Mouse (Mus musculus): ENCODE measurements around the gene Lmtk3. TPM values are rescaled to one million over a fixed set of nuclear protein-coding genes. Genes with fewer than 3 reads are reported as not detected.

Lmtk3 gene
- polyA plus RNA-seq, 1 experiment from 2014 or later = 10.6 TPM

DNA sequence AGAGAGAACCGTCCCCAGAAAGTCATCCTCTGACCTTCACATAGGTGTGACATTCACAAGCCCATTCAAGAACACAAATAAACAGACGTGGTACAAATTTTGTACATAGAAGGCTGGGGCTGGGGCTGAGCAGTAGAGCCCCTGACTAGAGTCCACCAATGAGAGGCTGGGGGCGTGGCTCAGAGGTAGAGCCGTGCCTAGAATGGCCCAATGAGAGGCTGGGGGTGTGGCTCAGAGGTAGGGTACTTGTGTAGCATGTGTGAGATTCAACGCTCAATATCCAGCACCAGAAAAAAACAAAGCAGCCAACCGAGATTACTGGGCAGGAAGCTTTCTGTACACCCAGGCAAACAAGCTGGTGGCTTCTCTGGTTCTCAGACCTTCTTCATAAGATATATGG, 27.8 kb upstream of the Lmtk3 start:
- H3K27me3 ChIP-seq = peaks cover 29% of the 10 kb centered on the region
- WGBS = 66% methylated on average over 6 of the region's 6 CpGs
- no peaks in the 10 kb centered on the region for H3K9me3 ChIP-seq
- H3K4me3 ChIP-seq = no peak overlapping the region
- peaks cover 6% of the 10 kb centered on the region; the same call in 1 of the 2 replicates for H3K4me1 ChIP-seq
- no peak overlapping the region for H3K27ac ChIP-seq (replicated peaks)
- ATAC-seq (ENCODE audit: low FRiP score, low read depth) = no peak
- no peak overlapping the region for H3K4me2 ChIP-seq (replicated peaks)
- H3K36me3 ChIP-seq = no peaks in the 10 kb centered on the region
- H3K9ac ChIP-seq (replicated peaks) = no peak overlapping the region

DNA sequence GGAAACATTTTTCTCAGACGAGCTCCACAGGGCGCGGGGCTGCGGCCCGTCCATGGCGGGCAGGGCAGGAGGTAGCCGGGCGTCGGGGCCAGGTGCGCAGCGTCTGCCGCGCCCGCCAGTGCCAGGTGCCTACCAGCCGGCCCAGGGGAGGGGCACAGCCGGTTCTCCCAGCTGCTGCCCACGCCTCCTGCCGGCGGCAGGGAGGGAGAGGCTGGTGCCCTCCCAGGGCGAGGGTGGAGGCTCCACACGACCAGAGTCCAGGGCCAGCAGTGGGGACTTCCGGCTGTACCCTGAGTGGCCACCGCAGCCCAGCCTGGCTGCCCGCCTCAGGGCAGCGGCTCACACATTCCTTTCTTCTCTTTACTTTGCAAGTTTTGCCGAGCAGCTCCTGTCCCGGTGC, 24.1 kb upstream of the Lmtk3 start:
- no peak overlapping the region for H3K9ac ChIP-seq (replicated peaks)
- peak overlapping the region; percentile 44 for H3K4me2 ChIP-seq (replicated peaks)
- ATAC-seq (ENCODE audit: low FRiP score, low read depth) = no peak
- no peaks in the 10 kb centered on the region for H3K9me3 ChIP-seq
- peaks cover 31% of the 10 kb centered on the region for H3K27me3 ChIP-seq
- 9% methylated on average over 26 of the region's 27 CpGs for WGBS
- H3K4me1 ChIP-seq = peaks cover 6% of the 10 kb centered on the region; the same call in 1 of the 2 replicates
- H3K4me3 ChIP-seq = peak overlapping the region; percentile 23; the same call in 1 of the 2 replicates
- no peaks in the 10 kb centered on the region for H3K36me3 ChIP-seq
- no peak overlapping the region for H3K27ac ChIP-seq (replicated peaks)

DNA sequence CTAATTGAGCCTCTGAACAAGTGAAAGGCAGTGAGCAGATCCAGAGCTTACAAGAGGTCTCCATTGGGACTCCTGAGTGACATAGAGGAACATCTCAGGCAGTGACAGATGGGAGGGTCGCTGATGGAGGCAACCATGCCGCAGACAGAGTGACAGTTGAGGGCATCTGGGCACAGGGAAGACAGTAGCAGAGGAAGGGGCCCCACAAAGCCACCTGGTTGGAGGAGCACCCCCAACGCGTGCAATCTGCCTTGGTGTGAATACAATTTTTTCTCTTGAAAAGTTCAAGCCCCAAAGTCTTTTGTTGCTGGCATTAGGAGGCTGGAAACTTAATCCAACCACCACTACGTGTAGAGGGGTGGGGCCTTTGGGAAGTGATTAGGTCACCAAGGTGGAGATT, 23.4 kb upstream of the Lmtk3 start:
- WGBS = 71% methylated on average over 5 of the region's 5 CpGs
- H3K36me3 ChIP-seq = no peaks in the 10 kb centered on the region
- no peak overlapping the region for H3K4me3 ChIP-seq
- H3K27me3 ChIP-seq = peaks cover 31% of the 10 kb centered on the region
- no peak overlapping the region for H3K4me2 ChIP-seq (replicated peaks)
- H3K4me1 ChIP-seq = peaks cover 6% of the 10 kb centered on the region; the same call in 1 of the 2 replicates
- no peak overlapping the region for H3K27ac ChIP-seq (replicated peaks)
- ATAC-seq (ENCODE audit: low FRiP score, low read depth) = no peak
- H3K9me3 ChIP-seq = no peaks in the 10 kb centered on the region
- H3K9ac ChIP-seq (replicated peaks) = no peak overlapping the region

DNA sequence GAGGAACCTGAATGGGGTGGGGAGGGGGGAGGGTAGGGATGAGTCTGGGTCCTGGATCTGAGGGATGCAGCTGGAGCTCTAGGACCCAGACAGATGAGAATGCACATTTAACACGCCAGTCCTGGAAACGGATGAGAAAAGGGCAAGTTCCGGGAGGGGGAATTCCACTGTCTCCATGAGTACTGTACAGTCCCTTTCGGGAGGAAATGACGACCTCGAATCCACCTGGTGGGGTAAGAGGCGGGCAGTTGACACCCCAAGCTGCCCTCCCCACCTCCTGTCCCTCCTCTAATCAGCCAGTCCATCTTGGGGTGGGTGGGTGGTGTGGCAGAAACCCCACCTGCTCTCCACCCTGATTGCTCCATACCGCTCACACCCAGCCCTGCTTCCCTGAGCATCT, 17.5 kb upstream of the Lmtk3 start:
- Histone ChIP-seq H3K36me3 (no peaks in the 10 kb centered on the region), H3K27ac (replicated peaks) (no peak overlapping the region), H3K27me3 (no peaks in the 10 kb centered on the region), H3K4me2 (replicated peaks) (no peak overlapping the region), H3K9ac (replicated peaks) (no peak overlapping the region), H3K4me3 (no peak overlapping the region), H3K9me3 (no peaks in the 10 kb centered on the region), H3K4me1 (no peaks in the 10 kb centered on the region)
- whole genome bisulfite sequencing = 62% methylated on average over 8 of the region's 8 CpGs
- no peak for ATAC-seq (ENCODE audit: low FRiP score, low read depth)

DNA sequence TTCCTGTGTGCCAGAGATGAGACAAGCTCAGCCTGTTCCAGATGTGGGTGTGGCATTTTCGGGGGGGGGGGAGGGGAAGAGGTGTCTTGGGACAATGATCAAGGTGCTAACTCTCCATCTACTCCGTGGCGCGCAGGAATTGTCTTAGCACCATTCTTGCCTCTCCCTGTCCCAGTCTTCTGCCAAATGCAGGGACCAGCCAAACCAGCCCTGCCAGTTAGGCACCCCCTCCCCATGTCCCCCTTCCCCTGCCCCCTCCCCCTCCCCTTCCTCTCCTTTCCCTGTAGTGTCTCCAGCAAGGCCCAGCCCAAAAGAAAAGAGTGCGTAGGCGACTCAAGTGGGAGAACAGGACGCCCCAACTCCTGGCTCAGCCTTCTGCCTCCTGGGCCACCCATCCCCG, 16.8 kb upstream of the Lmtk3 start:
- Histone ChIP-seq H3K27ac (replicated peaks) (no peak overlapping the region), H3K9ac (replicated peaks) (no peak overlapping the region), H3K9me3 (no peaks in the 10 kb centered on the region), H3K27me3 (no peaks in the 10 kb centered on the region), H3K4me1 (no peaks in the 10 kb centered on the region), H3K4me3 (no peak overlapping the region), H3K4me2 (replicated peaks) (no peak overlapping the region), H3K36me3 (no peaks in the 10 kb centered on the region)
- no peak for ATAC-seq (ENCODE audit: low FRiP score, low read depth)
- WGBS = 62% methylated on average over 8 of the region's 8 CpGs

- WGBS = 93% methylated on average over 6 of the region's 6 CpGs
- no peak overlapping the region for H3K27ac ChIP-seq (replicated peaks)
- no peaks in the 10 kb centered on the region for H3K27me3 ChIP-seq
- no peaks in the 10 kb centered on the region for H3K9me3 ChIP-seq
- H3K9ac ChIP-seq (replicated peaks) = no peak overlapping the region
- H3K4me2 ChIP-seq (replicated peaks) = no peak overlapping the region
- H3K4me1 ChIP-seq = no peaks in the 10 kb centered on the region
- no peak overlapping the region for H3K4me3 ChIP-seq
- H3K36me3 ChIP-seq = no peaks in the 10 kb centered on the region
- no peak for ATAC-seq (ENCODE audit: low FRiP score, low read depth)
These were observed 16.0 kb upstream of the Lmtk3 start for GRCm38 (mm10) chr7:45767500-45767899.

GRCm38 (mm10) chr7:45770427-45771082, 13.0 kb upstream of the Lmtk3 start:
- ATAC-seq (ENCODE audit: low FRiP score, low read depth) = no peak
- Histone ChIP-seq H3K4me1 (no peaks in the 10 kb centered on the region), H3K4me2 (replicated peaks) (no peak overlapping the region), H3K27me3 (no peaks in the 10 kb centered on the region), H3K4me3 (no peak overlapping the region), H3K27ac (replicated peaks) (no peak overlapping the region), H3K9ac (replicated peaks) (no peak overlapping the region), H3K36me3 (no peaks in the 10 kb centered on the region), H3K9me3 (no peaks in the 10 kb centered on the region)
- WGBS = 77% methylated on average over 8 of the region's 8 CpGs

GRCm38 (mm10) chr7:45771101-45771500, 12.4 kb upstream of the Lmtk3 start:
- Histone ChIP-seq H3K36me3 (no peaks in the 10 kb centered on the region), H3K9me3 (no peaks in the 10 kb centered on the region), H3K4me2 (replicated peaks) (no peak overlapping the region), H3K27ac (replicated peaks) (no peak overlapping the region), H3K4me3 (no peak overlapping the region), H3K9ac (replicated peaks) (no peak overlapping the region), H3K4me1 (no peaks in the 10 kb centered on the region), H3K27me3 (no peaks in the 10 kb centered on the region)
- no peak for ATAC-seq (ENCODE audit: low FRiP score, low read depth)
- WGBS = 63% methylated on average over 4 of the region's 4 CpGs

DNA sequence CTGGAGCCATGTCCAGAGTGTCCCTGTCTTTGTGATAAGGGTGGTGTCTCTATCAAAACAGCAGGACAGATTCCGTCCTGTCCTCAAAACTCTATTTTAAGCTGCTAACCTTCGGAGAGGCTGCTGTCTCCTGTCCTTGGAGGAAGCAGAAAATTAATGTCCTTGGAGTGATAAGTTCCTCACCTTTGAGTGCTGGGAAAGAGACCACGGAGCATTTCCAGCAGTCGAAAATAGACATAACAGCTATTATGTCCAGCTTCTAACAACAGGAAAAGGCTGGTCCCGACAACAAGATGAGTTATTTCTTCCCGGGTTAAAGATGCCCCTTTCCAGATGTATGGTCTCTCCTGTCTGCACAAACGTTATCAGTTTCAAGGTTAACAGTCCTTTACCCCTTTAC, 8.3 kb upstream of the Lmtk3 start:
- no peak overlapping the region for H3K4me3 ChIP-seq
- H3K4me1 ChIP-seq = peaks cover 8% of the 10 kb centered on the region
- H3K9me3 ChIP-seq = no peaks in the 10 kb centered on the region
- WGBS = 86% methylated on average over 7 of the region's 7 CpGs
- no peak overlapping the region for H3K9ac ChIP-seq (replicated peaks)
- no peak overlapping the region for H3K4me2 ChIP-seq (replicated peaks)
- no peak for ATAC-seq (ENCODE audit: low FRiP score, low read depth)
- peaks cover 6% of the 10 kb centered on the region; the same call in 1 of the 2 replicates for H3K27me3 ChIP-seq
- no peak overlapping the region for H3K27ac ChIP-seq (replicated peaks)
- no peaks in the 10 kb centered on the region for H3K36me3 ChIP-seq

DNA sequence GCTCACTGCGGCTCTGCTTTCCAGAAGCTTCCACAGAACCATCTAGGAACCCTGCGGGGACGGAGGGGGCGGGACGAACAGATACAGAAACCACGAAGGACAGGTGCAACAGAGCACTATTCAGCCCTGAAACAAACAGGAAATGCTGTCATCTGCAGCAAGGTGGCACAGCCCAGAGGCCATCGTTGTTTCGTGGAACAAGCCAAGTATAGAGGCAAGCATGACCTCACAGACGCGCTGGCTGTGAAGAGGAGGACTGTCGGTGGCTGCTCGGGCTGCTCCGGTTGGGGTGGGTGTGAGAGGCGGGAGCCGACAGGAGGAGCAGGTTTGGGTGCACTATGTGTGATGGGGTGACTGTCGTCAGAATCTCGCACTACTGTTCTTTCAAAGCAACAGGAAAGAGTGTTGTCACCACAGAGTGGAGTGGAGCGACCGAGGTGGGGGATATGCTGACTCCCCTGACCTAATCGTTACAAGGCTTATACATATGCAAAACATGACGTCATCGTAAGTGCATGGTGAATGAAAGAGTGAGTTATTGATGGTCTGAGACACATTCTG, 4.4 kb upstream of the Lmtk3 start:
- Histone ChIP-seq H3K27ac (replicated peaks) (no peak overlapping the region), H3K27me3 (peaks cover 21% of the 10 kb centered on the region), H3K36me3 (no peaks in the 10 kb centered on the region), H3K9me3 (no peaks in the 10 kb centered on the region), H3K9ac (replicated peaks) (no peak overlapping the region), H3K4me1 (peaks cover 12% of the 10 kb centered on the region), H3K4me2 (replicated peaks) (peak overlapping the region; percentile 40), H3K4me3 (0 out of 2 replicates have a peak overlapping the region, but pooled peaks have one; percentile 8)
- 26% methylated on average over 22 of the region's 22 CpGs for WGBS
- ATAC-seq (ENCODE audit: low FRiP score, low read depth) = no peak

DNA sequence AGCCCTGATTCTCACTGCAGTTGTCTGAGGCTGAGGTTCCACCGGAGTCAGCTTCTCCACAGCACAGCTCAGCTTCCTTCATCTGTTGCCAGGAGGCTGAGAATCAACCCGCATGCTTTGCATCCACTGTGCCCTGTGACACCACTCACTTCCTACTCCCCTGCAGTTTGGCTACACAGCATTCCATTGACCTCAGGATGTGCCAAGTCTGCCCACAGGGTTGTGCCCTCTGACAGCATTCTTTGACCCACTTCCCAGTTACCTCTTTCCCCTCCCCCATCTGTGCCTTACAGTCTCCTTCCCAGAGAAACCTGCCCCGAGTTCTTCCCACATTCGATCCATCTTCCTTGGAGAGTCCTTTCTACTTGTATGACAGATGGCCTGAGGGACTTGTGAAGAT, 1.3 kb upstream of the Lmtk3 start:
- peaks cover 21% of the 10 kb centered on the region for H3K27me3 ChIP-seq
- no peak overlapping the region for H3K9ac ChIP-seq (replicated peaks)
- 80% methylated on average over 4 of the region's 4 CpGs for WGBS
- 0 out of 2 replicates have a peak, but pooled peaks cover 1% of the 10 kb centered on the region for H3K36me3 ChIP-seq
- no peak overlapping the region for H3K4me2 ChIP-seq (replicated peaks)
- peaks cover 32% of the 10 kb centered on the region for H3K4me1 ChIP-seq
- H3K27ac ChIP-seq (replicated peaks) = no peak overlapping the region
- ATAC-seq (ENCODE audit: low FRiP score, low read depth) = no peak
- H3K4me3 ChIP-seq = no peak overlapping the region
- H3K9me3 ChIP-seq = no peaks in the 10 kb centered on the region

DNA sequence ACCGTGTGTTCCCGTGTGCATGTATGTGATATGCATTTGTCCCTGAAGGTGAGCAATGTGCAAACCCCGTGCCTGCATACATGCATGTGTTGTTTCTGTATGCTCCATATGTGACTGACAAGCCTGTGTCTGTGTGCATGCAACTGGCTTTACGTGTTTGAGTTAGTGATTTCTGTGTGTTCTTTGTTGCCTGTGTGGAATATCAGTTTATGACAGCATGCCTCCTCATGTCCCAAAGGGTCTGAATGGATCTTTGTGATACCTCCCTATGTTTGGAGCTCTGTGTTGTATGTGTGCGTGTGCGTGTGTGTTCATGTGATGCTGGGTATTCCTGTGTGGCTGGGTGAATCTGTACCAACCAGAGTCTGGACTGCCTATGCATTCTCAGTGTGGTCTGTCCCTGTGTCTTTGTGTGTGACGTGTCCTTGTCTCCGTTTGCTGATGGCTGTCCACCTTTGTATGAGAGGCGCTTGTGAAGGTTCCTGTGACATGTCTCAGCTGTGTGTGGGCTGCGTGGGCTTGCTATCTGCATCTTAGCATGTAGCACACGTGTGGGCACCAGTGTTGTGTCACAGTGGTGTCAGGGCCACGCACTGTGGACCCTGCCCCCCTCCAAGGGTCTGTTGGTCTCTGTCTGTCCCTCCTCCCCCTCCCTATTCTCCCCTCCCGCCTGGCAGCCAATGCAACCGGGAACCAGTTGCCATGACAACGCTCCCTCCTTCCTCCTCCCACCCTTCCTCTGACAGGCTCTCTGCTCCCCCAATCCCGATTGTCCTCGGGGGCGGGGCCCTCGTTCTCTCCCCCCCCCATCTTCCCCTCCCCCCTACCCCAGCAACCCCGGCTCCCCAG, 1.2 kb downstream of the Lmtk3 start, which contains the start of gene Sult2b1:
Gene Sult2b1 (minus strand): TSS at position 146 of the 849 bp plus-strand sequence.
- ATAC-seq (ENCODE audit: low FRiP score, low read depth) = peak; percentile 55
- H3K9ac ChIP-seq (replicated peaks) = peak within 1 kb of the TSS; percentile 95
- H3K27ac ChIP-seq (replicated peaks) = peak within 1 kb of the TSS; percentile 93
- peaks cover 26% of the 10 kb centered on the region for H3K36me3 ChIP-seq
- peak within 1 kb of the TSS; percentile 73 for H3K4me2 ChIP-seq (replicated peaks)
- WGBS = 20% methylated on average over 20 of the region's 20 CpGs
- H3K9me3 ChIP-seq = no peaks in the 10 kb centered on the region
- peaks cover 15% of the 10 kb centered on the region; the same call in 1 of the 2 replicates for H3K27me3 ChIP-seq
- peak within 1 kb of the TSS; percentile 87 for H3K4me3 ChIP-seq
- peaks cover 29% of the 10 kb centered on the region for H3K4me1 ChIP-seq

All from midbrain, embryonic 12.5 days (tissue).